Mouse (Mus musculus) neural tube, embryonic 13.5 days (tissue): ENCODE results near the gene Zfp444. TPM values are rescaled to one million over a fixed set of nuclear protein-coding genes. Genes with fewer than 3 reads are reported as not detected.
"Not testable (repeated sequence)": the region's sequence is repeated elsewhere in the genome, so short reads cannot be mapped to it uniquely, and the experiment has no call there.

ENCODE experiments used
- ATAC-seq: fragments of 200-750 bp; cut with Nextera tagmentation; 2 replicates; pipeline ENCODE4 v1.8.0; 2017; ENCODE audit warnings: low read depth, mild to moderate bottlenecking, moderate TSS enrichment, moderate library complexity
- H3K27ac ChIP-seq: fragments of 300-500 bp; sonication (generic); replicated peaks from 2 replicates; pipeline ENCODE4 v1.5.1; 2015; ENCODE audit warnings: moderate library complexity, mild to moderate bottlenecking, inconsistent platforms
- H3K27me3 ChIP-seq: fragments of 300-500 bp; sonication (generic); 2 replicates; pipeline ENCODE4 v1.6.1; 2015; ENCODE audit warnings: mild to moderate bottlenecking, inconsistent platforms
- H3K36me3 ChIP-seq: fragments of 300-500 bp; sonication (generic); 2 replicates; pipeline ENCODE4 v1.6.1; 2015; ENCODE audit warnings: mild to moderate bottlenecking, inconsistent platforms
- H3K4me1 ChIP-seq: fragments of 300-500 bp; sonication (generic); replicated peaks from 2 replicates; pipeline ENCODE4 v1.6.1; 2015; ENCODE audit warnings: inconsistent platforms
- H3K4me2 ChIP-seq: fragments of 300-500 bp; sonication (generic); 2 replicates; pipeline ENCODE4 v1.6.1; 2015; ENCODE audit warnings: inconsistent platforms, mild to moderate bottlenecking, moderate library complexity
- H3K4me3 ChIP-seq: fragments of 300-500 bp; sonication (generic); 2 replicates; pipeline ENCODE4 v1.5.1; 2015; ENCODE audit warnings: mild to moderate bottlenecking, inconsistent platforms
- H3K9ac ChIP-seq: fragments of 300-500 bp; sonication (generic); 2 replicates; pipeline ENCODE4 v1.6.1; 2015; ENCODE audit warnings: moderate library complexity, mild to moderate bottlenecking, inconsistent platforms
- H3K9me3 ChIP-seq: fragments of 300-500 bp; sonication (generic); 2 replicates; pipeline ENCODE4 v1.6.1; 2016; ENCODE audit warnings: inconsistent platforms
- WGBS: fragments of 180-500 bp; shearing (Covaris S2); methylation state at CpG from one replicate; pipeline ENCODE4 v1.1.7; 2015; 5-methylcytosine and 5-hydroxymethylcytosine counted together
- polyA plus RNA-seq: library from polyadenylated mRNA; unstranded; fragments of >200 nt; fragmentation: Nextera tagmentation; extraction: Ambion mirVana; gene quantifications from 2 replicates; pipeline ENCODE4 v1.2.1, GENCODE M21; 2015

The Zfp444 gene
- polyA plus RNA-seq, 1 experiment from 2014 or later = 81.0 TPM

DNA sequence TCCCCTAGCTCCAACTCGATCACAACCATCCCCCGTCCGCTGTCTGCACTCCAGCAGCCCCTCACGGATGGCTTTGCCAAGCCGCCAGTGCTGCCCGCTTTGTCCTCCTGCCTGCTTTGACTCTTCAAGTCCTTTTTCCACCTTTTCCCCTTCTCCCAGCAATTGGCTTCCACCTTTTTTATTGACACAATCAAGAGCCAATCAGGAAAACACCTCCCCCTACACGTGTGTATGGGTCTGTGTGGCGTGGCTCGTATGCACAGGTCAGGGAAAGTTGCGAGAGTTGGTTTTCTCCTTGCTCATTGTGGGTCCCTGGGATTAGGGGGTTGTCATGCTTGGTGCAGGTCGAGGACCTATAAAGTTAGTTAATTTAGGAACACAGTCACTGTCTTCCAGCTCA, 67.8 kb downstream of the Zfp444 start:
- WGBS = 65% methylated on average over 11 of the region's 11 CpGs
- H3K9ac ChIP-seq = no peak overlapping the region
- no peaks in the 10 kb centered on the region for H3K4me1 ChIP-seq
- no peak overlapping the region for H3K4me2 ChIP-seq
- H3K36me3 ChIP-seq = no peaks in the 10 kb centered on the region
- no peaks in the 10 kb centered on the region for H3K27me3 ChIP-seq
- H3K4me3 ChIP-seq = no peak overlapping the region
- no peaks in the 10 kb centered on the region for H3K9me3 ChIP-seq
- no peak for ATAC-seq
- H3K27ac ChIP-seq = no peak overlapping the region

- not testable (repeated sequence) for ATAC-seq, H3K27me3 ChIP-seq, H3K9me3 ChIP-seq, H3K36me3 ChIP-seq, H3K4me3 ChIP-seq, H3K4me2 ChIP-seq, H3K4me1 ChIP-seq, H3K9ac ChIP-seq, H3K27ac ChIP-seq
- WGBS = 21% methylated on average over 1 of the region's 1 CpGs
Observed at GRCm38 (mm10) chr7:6240841-6241425, 68.9 kb downstream of the Zfp444 start.

Other genes with a start within 250 kb of the Zfp444 start
- not detected in 2 replicates for gene Vmn1r65, start 161.2 kb upstream of the Zfp444 start, polyA plus RNA-seq
- gene Nlrp4c, start 127.1 kb upstream of the Zfp444 start, polyA plus RNA-seq = not detected in 2 replicates
- 23.0 and 23.7 TPM in 2 replicates for gene Zfp787, start 16.2 kb upstream of the Zfp444 start, polyA plus RNA-seq
- not detected in 2 replicates for gene Galp, start 24.9 kb downstream of the Zfp444 start, polyA plus RNA-seq
- not detected in 2 replicates for gene Zscan5b, start 50.1 kb downstream of the Zfp444 start, polyA plus RNA-seq
- gene Epp13, start 80.5 kb downstream of the Zfp444 start, polyA plus RNA-seq = not detected in 2 replicates
- 17.7 and 17.8 TPM in 2 replicates for gene Zfp667, start 114.4 kb downstream of the Zfp444 start, polyA plus RNA-seq
- gene Zfp583, start 159.1 kb downstream of the Zfp444 start, polyA plus RNA-seq = 10.4 and 14.0 TPM in 2 replicates
- 6.7 and 7.4 TPM in 2 replicates for gene Gm3854, start 171.5 kb downstream of the Zfp444 start, polyA plus RNA-seq
- gene Zfp78, start 191.1 kb downstream of the Zfp444 start, polyA plus RNA-seq = 3.5 and 4.5 TPM in 2 replicates
- gene Zfp28, start 211.1 kb downstream of the Zfp444 start, polyA plus RNA-seq = 12.0 and 15.1 TPM in 2 replicates
- gene Smim17, start 226.5 kb downstream of the Zfp444 start, polyA plus RNA-seq = 2.8 and 3.2 TPM in 2 replicates
- gene Gm20715, start 238.1 kb downstream of the Zfp444 start, polyA plus RNA-seq = not detected in 2 replicates